Mouse (Mus musculus) brain, embryonic 14.5 days (tissue): ENCODE data around the gene Zfp287. TPM values are rescaled to one million over a fixed set of nuclear protein-coding genes. Genes with fewer than 3 reads are reported as not detected.
"Not testable (repeated sequence)": the region's sequence is repeated elsewhere in the genome, so short reads cannot be mapped to it uniquely, and the experiment has no call there.

Experiments used
- DNase-seq: peaks from one replicate; pipeline ENCODE4 v3.0.0-alpha.2; 2011; ENCODE audit warnings: low read depth
- CTCF ChIP-seq: fragments of 200-500 bp; IDR thresholded peaks from 2 replicates; pipeline ENCODE4 v1.5.1; 2012; ENCODE audit warnings: inconsistent platforms, mild to moderate bottlenecking, moderate library complexity, borderline replicate concordance; ENCODE audit not compliant: insufficient read depth, insufficient read length; ENCODE audit errors: extremely low read depth
- POLR2A ChIP-seq: fragments of 200-500 bp; IDR thresholded peaks from 2 replicates; pipeline ENCODE4 v1.6.1; 2012; ENCODE audit warnings: mild to moderate bottlenecking, inconsistent platforms, borderline replicate concordance; ENCODE audit not compliant: poor library complexity, insufficient read depth, insufficient read length, severe bottlenecking; ENCODE audit errors: extremely low read depth
- polyA plus RNA-seq: library from polyadenylated mRNA; depleted of rRNA; stranded (reverse); fragments of >200 nt; gene quantifications from 2 replicates; pipeline ENCODE4 v1.2.3, GENCODE M21; 2012; rRNA removed

Zfp287 gene
- polyA plus RNA-seq: 14.4 and 16.2 TPM in 2 replicates

DNA sequence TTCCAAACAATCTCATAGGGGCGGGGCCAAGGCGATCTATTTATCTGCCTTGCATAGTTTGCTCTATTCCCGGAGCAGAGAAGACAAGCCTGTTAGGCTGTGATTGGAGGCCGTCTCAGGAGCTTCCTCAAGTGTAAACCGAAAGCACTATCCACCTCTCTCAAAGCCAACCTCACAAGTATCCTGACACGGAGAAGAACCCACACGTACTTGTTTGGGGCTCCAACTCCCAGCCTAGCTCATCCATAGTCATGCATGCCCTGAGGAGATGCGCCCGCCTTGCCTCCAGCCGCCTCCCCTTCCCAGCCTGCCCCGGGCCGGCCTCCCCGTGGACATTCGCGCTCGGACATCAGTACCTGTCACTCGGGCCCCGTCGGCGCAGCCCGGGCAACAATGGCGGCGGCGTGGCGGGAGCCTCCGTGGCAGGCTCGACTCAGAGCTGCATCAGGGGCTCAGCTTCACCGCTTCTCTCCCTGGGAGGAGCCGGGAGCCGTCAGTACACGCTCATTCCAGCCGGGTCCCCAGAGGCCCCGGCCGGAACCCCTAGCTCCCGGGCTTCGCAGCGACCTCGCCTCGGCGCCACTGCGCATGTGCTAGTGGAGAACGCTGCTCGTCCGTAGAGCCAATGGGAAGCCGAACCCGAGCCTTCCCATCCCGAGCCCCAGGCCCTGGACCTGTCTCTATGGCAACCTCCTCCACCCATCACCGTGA is at the start of gene Zfp287:
TSS of gene Zfp287 (minus strand) at position 595 of the 711 bp plus-strand sequence.
- TF ChIP-seq POLR2A (peak; percentile 89; the same call in 1 of the 2 replicates), CTCF (no peak)
- DNase-seq: peak; percentile 97

DNA sequence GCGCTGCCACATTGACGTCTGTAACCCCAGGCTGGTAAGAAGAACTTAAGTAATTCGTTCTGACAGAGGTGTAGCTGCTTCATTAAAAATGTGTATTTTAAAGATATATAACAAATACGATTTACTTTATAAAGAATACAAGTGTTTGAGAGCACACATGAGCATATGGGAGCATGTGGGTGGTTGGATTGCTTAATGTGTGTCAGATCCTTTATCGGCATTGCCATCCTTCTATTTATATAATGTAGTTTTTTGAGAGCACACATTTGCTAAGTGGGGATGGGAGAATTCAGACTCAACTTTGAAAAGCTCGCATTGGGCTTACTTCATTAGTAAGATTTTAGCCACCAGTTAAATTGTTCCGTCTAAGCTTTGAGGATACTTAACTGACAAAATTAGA is 44.8 kb upstream of the Zfp287 start:
- DNase-seq: no peak
- TF ChIP-seq CTCF (no peak), POLR2A (no peak)

DNA sequence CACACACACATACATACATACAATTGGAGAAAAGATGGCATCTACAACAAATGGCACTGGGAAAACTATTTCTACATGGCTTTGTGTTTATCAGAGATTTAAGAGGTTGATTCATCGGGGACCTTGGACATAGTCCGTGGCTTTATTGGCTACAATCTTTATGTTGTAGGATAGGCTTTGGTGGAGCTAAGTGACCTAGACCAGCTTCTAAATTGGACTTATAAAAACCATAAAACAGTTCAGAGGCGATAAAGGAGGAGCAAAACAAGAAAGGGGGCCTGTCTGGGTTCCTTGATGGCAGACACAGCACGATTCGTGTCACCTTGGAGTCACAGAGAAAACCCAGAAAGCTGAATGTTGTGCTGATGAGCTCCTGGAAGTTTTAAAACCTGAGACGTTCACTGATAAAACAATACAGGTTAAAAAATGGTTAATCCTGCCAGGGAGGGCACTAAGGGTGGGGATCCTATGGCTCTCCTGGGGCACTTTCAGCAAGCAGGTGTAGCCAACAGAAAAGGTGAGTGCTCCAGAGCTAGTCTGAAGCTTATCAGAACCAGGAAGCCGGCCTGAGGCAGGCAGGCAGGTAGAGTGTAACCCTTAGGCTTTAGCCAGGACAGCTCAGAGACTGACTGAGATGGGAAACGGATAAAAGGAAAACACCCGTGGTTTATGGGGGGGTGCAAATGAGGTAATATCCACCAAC is 29.2 kb upstream of the Zfp287 start:
- no peak for DNase-seq
- no peak for TF ChIP-seq CTCF
- TF ChIP-seq POLR2A: no peak

DNA sequence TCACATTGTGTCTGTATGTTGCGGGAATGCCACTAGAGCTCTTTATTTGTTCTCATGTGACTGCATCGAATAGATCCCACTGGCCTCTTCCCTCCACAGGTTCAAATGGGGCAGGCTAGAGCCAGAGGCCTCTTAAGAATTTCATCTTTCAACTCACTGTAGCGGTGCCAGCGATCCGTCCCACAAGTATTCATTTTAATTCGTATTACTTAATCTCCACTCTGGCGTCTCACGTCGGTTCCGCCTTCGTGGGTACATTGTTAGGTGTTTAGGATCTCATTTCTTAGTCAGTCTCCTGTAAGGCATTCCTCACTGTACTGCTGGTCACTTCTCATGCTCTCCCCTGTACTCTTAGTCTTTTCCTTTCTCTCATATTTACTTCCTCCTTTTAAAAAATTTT is 26.8 kb upstream of the Zfp287 start:
- TF ChIP-seq POLR2A (no peak), CTCF (no peak)
- DNase-seq: peak; percentile 5

DNA sequence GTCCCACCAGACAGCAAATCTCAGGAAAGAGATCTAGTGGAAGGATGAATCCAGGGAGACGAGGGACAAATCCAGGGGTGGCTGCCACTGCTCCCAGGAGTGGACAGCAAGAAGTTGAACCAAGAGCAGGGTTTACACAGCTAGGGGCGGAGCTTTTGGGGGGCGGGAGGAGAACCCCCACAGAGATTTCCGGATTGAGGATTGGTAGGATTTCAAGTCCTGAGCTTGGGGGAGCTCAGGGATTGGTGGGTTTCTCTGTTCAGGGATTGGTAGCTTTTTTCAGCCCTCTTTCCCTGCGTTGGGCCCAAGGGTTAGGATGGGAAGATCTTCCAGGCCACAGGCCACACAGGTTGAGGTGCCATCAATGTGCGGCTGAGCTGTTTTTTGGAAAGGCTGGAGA is 26.2 kb upstream of the Zfp287 start:
- no peak for TF ChIP-seq CTCF
- no peak for DNase-seq

DNA sequence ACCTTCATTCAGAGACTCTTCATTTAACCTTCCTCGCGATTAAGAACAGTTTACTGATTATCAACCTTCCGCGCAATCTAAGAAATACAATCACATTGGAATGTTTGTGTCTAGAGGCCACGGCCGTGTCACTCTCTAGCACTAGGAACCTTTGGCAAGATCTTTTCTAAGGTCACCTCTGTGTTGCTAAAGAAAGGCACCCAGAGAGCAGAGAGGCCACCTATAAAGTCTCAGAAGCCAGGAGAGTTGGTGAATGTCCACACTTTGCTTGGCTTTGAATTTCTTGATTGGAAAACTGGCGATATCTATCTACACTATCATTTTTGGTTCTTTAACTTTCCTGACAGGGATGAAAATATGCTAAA is 25.4 kb upstream of the Zfp287 start:
- DNase-seq: no peak
- TF ChIP-seq CTCF (no peak), POLR2A (no peak)

DNA sequence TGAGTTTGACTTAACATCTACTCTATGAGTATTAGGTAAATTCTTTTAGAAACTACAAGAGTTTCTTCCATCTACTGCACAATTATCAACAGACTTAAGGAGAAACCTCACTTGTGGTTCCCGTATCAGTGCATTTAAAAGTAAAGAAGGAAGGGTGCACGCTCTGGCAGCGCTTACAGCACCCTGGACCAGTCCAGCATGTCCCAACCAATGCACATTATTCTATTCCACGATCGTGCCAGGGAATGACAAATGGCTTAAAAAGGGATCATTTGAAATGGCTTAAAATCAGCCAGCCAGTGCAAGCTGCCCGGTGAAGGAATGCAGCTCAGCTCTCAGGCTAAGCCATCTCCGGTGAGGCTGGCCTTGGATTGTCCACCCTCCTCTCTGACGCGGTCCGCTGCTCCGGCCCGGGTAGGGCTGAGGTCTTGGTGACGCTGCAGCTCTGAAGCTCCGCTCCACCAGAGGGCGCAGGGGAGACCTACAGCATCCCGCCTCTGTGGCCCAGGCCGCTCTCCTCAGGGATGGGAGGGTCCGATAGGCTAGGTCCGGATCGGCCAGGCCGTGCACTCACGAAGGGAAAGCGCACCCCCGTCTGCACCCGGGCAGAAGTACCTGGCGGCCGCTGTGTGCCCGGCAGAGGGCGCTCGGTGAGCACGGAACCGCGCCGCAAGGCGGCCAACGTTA is 24.9 kb upstream of the Zfp287 start:
- TF ChIP-seq CTCF: peak; percentile 75
- no peak for TF ChIP-seq POLR2A
- peak; percentile 97 for DNase-seq

DNA sequence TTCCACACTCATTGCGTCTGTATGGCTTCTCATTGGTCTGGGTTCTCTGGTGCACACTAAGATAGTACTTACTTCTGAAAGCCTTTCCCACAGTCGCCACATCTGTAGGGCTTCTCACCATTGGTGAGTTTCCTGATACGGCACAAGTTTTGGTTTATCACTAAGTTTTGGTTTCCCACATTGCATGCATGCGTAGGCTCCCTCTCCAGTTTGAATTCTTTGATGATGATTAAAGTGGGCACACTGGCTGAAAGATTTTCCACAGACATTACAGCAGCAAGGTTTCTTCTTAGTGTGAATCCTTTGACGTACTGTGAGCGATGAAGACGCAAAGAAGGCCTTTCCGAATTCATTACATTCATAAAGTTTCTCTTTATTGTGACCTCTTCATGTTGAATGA is 21.1 kb upstream of the Zfp287 start, which contains the start of gene Gm10428:
TSS of gene Gm10428 (plus strand) at position 321 of the 400 bp plus-strand sequence.
- TF ChIP-seq POLR2A (no peak), CTCF (no peak)
- no peak for DNase-seq

DNA sequence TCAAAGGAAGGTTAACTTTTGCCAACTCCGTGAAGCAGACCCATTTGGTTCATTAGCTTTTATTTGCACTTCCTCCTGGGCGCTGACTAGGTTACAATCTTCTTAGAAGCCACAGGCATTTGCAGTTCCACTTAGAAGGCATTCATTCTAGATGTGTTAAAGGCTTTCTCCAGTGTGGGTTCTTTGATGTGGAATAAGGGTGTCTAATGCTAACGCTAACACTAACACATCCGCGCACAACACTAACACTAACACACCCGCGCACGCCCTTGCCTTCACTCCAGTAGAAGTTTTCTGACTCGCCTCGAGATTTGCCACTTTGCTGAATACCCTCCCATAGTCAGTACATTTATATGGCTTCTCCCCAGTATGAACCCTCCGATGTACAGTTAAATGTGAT is 20.5 kb upstream of the Zfp287 start:
- peak; percentile 34 for DNase-seq
- no peak for TF ChIP-seq POLR2A
- no peak for TF ChIP-seq CTCF

DNA sequence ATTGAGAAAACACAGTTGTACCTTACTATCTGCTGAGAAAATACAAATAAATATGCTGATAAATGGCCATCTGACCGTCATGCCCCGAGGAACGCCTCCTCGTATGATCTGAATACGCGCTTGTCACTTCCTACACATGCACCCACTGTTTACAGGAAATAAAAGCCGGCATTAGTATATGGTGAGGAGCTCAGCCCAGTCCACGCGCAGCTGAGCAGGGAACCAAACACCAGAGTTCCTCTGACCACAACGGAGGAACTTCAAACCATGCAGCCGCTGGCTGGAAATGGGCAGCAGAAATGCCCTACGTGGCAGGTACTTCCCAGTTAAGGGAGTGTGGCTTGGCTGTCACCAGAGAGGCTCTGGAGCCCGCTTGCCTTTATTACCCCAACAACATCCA is 17.7 kb upstream of the Zfp287 start:
- DNase-seq: not testable (repeated sequence)

DNA sequence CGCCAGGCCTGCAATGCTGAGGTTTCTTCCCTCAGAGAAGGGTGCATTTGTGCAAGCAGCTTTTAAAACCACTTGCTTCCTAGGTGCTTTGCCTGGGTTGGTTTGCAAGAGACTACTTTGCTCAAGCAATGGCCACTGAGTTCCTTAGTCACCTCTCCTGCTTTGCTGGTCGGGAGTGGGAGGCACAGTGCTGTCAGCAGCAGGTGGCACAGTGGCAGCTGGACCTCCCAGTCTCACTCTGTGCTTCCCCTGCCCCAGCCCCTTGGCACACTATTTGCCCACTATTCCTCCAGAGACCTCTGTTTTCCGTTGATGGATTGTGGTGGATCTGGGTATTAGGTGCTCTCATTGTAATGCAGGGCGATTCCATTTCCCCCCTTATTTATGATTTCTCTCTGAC is 16.4 kb upstream of the Zfp287 start:
- no peak for DNase-seq
- TF ChIP-seq POLR2A: no peak
- no peak for TF ChIP-seq CTCF

DNA sequence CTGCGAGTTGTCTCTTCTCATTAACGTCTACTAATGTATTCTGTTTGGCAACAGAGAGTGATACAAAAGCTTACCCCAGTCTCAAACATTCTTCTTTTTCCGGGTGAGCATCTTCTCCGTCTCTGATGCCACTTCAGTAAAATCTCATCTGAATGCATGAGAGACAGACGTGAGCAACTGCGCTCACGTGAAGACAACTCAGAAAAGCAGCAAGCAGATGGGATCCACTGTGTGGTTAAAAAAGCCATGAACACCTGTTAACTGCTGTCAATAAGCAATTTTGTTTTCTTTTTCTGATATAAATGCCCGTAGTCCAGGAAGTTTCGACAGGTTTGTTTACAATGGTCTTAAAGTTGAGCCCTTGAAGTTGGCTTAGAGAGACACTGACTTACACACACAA is 15.5 kb upstream of the Zfp287 start:
- no peak for DNase-seq

More for the DNA sequence above, 15.5 kb upstream of the Zfp287 start:
- TF ChIP-seq POLR2A (no peak), CTCF (no peak)
